Mouse (Mus musculus) kidney, adult 2 months (tissue): ENCODE data around the gene Ern1.
"Not testable (repeated sequence)": the region's sequence is repeated elsewhere in the genome, so short reads cannot be mapped to it uniquely, and the experiment has no call there.

Experiments
- CTCF ChIP-seq: fragments of 200-500 bp; conservative IDR thresholded peaks from 2 replicates; pipeline ENCODE4 v1.5.1; 2011; ENCODE audit warnings: low read depth, mild to moderate bottlenecking, control low read depth, low read length, moderate library complexity, mixed read lengths; ENCODE audit not compliant: insufficient read depth, insufficient read length
- POLR2A ChIP-seq: fragments of 200-500 bp; IDR thresholded peaks from one replicate; pipeline ENCODE4 v1.6.1; 2011; ENCODE audit warnings: low read depth, low read length, control low read depth

GRCm38 (mm10) chr11:106497009-106497408, 9.4 kb upstream of the Ern1 start:
- TF ChIP-seq POLR2A, CTCF: not testable (repeated sequence)
